Mouse (Mus musculus) cerebellum, adult 11-12 months (tissue): ENCODE measurements around the gene Tuba8.
A peak's percentile ranks its signal among the peaks of the same experiment; 100 is the strongest.

Source experiments
- DNase-seq: peaks from one replicate; pipeline ENCODE4 v3.0.0; 2022

The Tuba8 gene

DNA sequence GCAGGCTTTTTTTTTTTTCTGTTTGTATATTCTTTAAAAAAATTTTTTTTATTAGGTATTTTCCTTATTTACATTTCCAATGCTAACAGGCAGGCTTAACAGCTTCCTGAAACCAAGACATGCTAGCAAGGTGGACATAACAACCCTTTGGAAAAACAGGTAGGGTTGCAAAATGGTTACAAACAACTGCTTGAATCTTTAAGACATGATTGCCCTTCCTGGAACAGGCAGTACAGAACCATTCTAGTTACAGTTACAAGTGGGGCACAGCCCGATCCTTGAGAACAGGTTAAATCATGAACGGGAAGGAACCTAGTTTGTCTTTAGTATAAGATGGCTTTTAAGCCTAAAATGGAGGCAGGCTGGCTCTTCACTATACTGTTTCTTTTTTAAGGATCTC is 25.9 kb downstream of the Tuba8 start:
- no peak for DNase-seq

DNA sequence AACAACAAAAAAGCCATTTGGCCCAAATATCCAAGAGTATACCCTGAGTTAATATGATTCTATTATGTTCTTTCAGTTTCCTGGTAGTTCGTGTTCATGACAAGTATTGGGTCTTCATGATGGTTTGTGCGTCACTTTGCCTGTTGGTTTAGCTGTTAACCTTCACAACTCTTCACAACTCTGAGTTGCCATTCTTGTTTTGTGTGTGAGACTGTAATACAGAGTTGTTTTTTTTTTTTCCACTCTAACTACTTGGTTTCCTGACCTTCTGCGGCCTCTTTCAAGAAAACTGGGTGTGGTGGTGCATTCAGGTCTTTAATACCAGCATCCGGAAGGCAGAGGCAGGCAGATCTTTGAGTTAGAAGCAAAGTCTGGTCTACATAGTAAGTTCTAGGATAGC is 27.7 kb downstream of the Tuba8 start:
- no peak for DNase-seq

DNA sequence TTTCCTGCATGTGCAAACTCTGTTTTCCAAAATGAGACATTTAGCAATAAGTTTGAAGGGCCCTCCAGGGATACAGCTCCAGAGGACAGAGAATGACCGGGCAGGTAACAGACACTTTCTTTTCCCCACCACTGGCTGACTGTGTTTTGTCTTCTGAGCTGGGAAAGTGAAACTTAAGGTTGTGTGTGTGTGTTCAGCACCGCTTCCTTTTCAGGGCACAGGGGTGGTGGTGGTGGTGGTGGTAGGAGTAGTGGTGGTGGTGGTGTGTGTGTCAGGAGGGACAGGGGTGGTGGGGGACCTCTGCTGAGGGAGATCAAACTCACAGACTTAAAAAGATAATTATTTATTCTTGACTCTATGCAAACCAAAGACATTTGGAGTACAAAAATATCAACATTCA is 31.3 kb downstream of the Tuba8 start:
- no peak for DNase-seq

DNA sequence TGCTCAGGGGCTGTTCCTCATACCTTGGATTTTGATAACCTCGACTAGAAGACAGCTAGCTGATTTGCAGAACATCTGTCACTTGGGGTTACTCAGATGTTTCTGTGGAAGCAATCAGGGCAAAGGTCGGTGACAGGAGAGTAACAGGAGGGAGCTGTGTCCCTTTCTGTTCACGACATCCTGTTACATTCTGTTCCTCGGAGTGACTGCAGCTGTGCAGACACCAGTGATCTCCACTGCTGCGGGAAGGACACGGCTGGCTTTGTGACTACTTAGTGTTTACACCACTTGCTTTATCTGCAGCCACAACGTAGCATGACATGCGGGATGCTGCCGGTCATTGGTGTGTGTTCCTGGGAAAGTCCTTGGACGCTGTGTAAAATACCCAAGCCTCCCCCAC is 32.7 kb downstream of the Tuba8 start:
- no peak for DNase-seq

DNA sequence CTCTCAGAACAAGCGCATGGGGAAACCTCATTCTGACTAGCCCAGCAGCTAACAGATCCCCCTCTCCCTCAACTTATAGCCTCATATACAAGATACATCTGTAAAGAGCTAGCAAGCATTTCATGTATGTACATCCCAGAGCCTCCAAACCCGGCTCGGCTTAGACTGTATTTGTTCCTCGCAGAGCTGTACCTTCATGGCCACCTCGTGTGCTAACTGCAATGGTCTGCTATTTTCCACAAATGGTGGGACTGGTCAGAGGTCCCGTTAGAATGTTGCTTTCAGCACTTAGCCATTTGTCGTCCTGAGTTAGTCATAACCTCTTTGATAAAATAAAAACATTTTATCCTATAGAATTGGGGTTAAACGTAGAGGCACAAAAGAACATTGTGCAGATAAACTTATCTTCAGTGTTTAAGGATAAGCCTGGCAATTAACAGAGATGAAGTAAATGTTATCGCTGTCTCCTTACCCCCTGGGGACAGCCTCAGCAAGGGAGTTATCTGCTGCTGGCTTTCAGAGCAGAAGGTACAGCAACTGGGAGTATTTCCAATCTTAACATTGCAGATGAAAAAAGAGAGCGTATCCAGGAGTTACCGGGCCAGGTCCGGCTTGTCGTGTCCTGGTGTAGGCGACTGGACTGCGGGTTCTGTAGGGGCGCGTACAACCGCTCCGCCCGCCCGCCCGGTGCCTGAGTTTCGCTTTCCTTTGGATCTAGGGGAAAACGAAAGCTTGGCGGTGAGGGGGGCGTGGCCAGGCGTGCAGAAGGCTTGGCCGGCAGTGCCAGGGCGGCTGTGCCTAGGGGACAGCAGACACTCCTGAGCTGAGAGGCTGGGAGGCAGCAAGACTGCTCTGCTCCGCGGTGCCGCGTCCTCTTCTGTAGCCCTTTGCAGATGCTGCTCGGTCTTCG is 34.9 kb downstream of the Tuba8 start, which contains the start of gene Usp18:
Gene Usp18 (plus strand): TSS at position 780 of the 910 bp plus-strand sequence.
- peak; percentile 36 for DNase-seq

DNA sequence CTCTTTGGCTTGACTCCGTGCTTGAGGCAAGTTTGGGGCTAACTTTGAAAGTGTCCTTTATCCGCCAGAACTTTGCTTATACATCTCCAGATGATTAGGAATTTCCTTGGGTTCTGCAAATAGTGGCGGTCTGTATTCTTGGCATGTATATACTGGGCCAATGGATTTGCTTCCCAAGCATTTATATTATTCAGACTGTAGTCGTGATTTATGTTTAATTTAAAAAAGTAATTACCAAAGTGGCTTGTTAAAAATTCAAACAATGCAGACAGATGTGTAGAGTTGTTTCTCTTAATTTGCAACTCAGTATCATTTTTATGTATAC is 35.5 kb downstream of the Tuba8 start:
- DNase-seq, result no peak

DNA sequence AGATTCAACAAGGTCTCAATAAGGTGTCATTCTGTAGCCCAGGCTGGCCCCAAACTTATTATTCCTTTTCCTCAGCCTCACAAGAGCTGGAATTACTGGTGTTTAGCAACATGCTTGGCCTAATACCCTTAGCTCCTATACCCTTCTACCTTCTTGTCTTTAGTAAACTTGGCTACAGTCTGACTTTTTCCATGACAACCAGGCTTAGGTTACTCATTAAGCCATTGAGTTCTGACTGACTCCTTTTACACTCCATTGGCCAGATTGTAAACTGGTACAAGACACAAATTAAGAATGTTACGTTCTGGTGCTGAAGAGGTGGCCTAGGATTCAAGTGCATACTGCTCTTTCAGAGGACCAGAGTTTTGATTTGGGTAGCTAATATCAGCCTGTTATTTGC is 39.9 kb downstream of the Tuba8 start:
- DNase-seq, result no peak

DNA sequence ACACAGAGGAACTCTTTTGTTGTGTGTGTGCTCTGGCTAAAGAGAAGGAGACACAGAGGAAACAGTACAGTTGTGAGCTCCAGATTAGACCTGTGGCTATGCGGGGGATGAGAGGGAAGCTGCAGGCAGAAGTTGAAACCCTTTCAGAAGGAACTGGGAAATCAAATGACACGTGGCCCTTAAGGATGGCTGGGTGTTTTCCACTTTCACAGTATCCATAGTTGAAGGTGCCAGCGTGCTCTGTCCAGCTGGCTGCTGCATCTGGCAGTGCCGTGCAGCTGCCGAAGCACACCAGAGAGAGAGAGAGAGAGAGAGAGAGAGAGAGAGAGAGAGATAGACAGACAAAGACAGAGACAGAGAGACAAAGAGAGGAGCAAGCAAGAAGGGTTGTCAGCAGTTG is 40.8 kb downstream of the Tuba8 start:
- DNase-seq, result no peak

DNA sequence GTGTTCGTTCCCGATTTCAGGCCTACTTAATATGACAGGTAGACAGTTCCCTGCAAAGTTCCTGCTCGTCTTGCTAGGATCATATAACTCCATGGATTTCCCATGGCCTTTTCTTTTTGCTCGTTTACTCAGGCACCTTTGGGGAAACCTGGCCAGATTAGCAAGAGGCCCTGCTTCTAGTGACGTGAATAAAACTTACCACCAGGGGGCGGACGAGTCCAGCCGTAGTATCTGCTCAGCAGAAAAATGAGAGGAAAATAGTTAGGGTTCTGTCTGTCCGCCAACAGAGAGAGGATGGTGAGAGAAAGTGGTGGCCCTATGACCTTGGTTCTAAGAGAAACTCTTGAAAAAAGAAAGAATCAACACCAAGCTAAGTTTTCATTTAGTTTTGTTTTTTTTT is 50.1 kb downstream of the Tuba8 start:
- peak; percentile 22 for DNase-seq

DNA sequence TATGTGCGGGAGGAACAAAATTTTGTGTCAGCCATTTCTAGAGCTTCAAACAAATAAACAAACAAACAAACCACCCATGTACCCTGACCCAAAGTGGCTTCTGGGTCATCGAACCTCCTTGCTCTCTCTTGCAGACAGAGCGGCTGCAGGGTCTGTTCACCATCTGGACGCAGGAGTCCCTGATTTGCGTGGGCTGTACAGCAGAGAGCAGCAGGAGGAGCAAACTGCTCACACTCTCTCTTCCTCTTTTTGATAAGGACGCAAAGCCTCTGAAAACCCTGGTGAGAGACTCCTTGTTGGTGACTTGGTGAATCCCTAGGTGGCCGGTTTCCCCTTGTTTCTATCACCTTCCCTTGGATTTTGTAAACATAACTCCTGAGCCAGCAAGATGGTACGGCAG is 50.7 kb downstream of the Tuba8 start:
- no peak for DNase-seq

DNA sequence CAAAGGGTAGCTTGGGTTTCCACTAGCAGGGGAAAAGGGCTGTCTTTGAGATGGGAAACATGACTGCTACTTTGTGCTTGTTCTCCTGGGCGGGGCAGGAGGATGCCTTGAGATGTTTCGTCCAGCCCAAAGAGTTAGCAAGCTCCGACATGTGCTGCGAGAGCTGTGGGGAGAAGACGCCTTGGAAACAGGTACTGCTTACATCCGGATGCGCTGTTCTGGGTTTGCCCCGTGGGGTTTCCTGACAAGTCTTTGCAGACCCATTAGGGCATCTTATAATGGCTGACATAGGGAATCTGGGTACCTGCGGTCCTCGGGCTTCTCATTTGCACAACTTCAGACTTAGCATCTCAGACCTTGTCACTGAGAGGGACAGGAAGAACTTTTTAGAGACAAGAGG is 51.5 kb downstream of the Tuba8 start:
- DNase-seq, result no peak

DNA sequence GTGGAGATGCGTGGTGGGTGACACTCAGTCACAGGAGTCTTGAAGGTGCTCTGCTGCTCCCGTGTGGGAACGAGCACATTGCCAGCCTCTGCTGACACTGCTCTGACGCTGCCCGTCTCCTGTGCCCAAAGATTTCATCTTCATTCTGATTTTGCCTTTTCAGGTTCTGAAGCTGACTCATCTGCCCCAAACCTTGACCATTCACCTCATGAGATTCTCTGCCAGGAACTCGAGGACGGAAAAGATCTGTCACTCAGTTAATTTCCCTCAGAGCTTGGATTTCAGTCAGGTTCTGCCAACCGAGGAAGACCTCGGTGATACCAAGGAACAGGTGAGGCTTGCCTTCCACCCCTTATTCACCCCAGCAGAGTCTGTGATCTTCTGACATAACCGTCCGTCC is 52.0 kb downstream of the Tuba8 start:
- no peak for DNase-seq

DNA sequence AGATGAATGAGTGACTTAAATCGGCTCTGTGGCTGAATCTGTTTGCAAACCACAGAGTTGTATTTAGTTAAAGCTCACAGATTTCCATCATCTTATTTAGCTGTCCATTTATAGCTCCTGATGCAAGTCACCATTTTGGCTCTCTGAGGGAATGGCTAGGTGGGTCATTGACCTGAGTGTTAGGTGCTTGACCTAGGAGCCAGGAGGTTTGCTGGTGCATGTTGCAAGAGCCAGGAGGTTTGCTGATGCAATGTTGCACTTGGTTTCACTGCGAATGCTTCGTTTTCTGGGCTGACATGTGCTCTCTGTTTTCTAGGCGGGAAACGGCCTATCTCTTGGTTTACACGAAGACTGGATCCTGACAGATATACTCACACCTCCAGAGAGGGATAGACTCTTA is 59.7 kb downstream of the Tuba8 start:
- DNase-seq, result no peak

DNA sequence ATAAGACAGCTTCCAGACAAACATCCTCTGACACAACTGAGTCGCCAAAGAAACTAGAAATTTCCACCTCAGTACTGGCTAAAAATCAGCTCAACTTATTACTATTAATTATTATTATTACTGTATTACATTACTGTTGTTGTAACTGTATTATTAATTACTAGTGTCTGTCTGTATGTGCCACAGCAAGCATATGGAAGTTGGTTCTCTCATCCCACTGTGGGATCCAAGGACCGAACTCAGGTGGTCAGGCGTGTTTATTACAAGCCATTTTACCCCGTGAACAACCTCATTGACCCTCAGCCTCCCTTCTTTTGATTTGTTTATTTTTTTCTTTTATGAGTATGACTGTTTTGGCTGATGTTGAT is 61.2 kb downstream of the Tuba8 start:
- DNase-seq, result no peak

DNA sequence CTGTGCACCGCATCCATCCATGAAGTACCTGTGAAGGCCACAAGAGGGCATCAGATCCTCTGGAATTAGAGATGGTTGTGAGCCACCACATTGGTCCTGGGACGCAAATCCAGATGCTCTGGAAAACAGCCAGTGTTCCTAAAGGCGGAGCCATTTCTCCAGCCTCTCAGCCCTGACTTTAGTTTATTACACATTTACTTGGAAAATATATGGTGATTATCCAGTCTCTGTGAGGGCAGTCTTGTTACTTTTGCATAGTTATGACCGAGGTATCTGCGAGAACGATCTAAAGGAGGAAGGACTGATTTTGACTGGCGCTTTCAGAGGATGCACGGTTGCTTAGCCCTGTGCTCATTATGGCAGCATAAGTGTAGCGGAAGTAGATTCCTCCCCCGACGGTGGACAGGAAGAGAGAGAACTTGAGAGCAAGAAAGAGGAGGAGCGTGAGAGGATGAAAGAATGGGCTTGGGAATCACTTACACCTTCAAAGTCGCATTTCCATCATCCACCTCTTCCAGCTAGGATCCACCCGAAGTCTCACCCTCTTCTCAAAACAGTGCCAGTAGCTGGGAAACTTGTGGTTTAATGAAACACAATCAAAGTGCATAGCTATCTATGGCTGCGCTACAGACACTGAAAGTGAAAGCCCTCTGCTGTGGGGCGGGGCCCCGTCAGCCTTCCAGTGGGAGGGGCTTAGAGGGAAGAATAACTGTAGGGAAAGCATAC is 61.7 kb downstream of the Tuba8 start:
- peak; percentile 27 for DNase-seq

DNA sequence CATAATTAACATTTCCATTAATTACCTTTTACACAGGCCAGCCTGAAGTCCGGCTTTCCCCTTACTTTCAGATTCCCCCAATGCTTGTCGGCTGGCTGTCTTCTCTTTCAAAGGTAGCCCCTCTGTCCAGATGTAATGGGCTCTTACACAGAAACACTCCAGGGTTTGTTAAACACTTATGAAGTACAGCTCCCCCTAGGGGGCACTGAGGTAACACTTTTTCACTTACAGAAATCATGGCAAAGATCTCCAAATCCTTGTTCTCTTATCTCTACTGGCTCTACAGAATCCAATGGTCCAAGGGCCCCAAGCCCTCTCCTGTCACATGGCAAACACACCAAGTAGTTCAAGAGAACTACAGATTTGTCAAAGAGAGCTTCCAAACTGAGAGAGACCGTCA is 63.9 kb downstream of the Tuba8 start:
- DNase-seq, result no peak
